Mouse (Mus musculus) kidney, adult 2 months (tissue): ENCODE measurements around the gene Gm2a.
"Not testable (repeated sequence)": the region's sequence is repeated elsewhere in the genome, so short reads cannot be mapped to it uniquely, and the experiment has no call there.

Source experiments
- CTCF ChIP-seq: fragments of 200-500 bp; conservative IDR thresholded peaks from 2 replicates; pipeline ENCODE4 v1.5.1; 2011; ENCODE audit warnings: low read depth, mild to moderate bottlenecking, control low read depth, low read length, moderate library complexity, mixed read lengths; ENCODE audit not compliant: insufficient read depth, insufficient read length
- POLR2A ChIP-seq: fragments of 200-500 bp; IDR thresholded peaks from one replicate; pipeline ENCODE4 v1.6.1; 2011; ENCODE audit warnings: low read depth, low read length, control low read depth

DNA sequence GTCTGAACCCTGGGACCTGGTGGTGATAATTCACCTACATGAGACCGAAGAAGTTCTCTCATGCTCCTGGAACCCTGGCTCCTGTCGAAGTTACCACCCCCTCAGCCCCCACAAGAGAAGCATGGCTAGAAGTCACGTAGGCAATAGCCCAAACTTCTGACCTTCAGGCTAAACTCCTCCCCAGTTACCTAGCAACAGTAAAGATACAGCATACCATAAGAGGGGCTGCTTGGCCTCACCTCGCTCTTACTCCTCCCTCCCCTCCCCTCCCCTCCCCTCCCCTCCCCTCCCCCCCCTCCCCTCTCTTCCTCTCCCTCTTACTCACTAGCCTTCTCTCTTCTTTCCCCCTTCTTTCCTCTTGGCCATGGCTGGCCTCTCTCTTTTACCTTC, 15.9 kb downstream of the Gm2a start:
- not testable (repeated sequence) for TF ChIP-seq CTCF, POLR2A
